Mouse (Mus musculus): ENCODE data around the gene Prlh.

Gene Prlh

DNA sequence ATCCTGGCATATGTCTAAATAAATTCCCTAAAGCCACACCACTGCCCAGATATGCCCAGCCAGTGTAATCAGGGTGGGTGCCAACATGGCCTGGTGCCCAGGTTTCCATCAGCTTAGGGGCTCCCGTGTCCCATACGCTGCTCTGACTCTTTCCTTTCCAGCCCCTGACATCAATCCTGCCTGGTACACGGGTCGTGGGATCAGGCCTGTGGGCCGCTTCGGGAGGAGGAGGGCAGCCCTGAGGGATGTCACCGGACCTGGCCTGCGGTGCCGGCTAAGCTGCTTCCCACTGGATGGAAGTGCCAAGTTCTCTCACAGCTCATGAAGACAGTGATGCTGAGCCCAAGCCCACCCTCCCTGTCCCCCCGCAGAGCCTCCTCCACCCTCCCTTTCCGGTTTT, 780 bp downstream of the Prlh start:
- DNase-seq (ENCODE audit: low read depth, low spot score) = no peak

- DNase-seq (ENCODE audit: low read depth, low spot score) = peak; percentile 90
These were observed 3.6 kb downstream of the Prlh start for GRCm38 (mm10) chr1:90956245-90957096.

DNA sequence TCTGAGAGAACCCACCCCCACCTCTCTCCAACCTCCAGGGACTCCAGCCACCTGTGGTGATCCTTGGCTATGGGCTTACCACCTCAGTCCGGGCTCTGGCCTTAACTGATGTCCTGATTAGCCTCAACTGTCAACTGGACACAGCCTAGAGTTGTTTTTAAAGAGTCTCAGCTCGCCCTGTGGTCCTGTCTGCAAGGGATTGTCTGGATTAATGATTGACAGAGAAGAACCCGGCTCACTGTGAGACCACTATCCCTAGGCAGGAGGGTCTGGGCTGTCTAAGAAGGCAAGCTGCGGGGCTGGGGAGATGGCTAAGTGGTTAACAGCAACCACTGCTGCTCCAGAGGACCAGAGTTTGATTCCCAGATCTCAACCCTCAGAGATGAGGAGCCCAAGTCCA, 9.6 kb downstream of the Prlh start:
- no peak for DNase-seq (ENCODE audit: low read depth, low spot score)

- DNase-seq (ENCODE audit: low read depth, low spot score) = no peak
These were observed 10.1 kb downstream of the Prlh start for GRCm38 (mm10) chr1:90962994-90963393.

GRCm38 (mm10) chr1:90967583-90967982, 14.7 kb downstream of the Prlh start:
- no peak for DNase-seq (ENCODE audit: low read depth, low spot score)

DNA sequence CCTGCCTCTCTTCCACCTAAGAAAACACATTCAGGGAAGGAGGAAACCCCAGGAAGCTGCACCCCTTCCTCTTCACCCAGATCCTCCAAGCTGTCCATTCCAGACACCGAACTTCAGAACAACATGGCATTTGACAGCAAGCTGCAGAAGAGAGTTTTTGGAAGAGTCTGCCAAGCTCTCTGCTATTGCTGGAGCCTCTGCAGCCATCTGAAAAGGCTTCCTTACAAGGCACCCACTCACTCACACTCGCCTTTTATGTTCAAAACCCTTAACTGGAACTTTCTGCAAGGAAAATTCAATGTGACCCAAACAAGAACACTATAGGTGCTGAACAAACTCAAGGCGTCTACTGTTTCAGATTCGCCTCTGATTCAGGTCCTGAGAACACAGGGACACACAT, 15.7 kb downstream of the Prlh start:
- DNase-seq (ENCODE audit: low read depth, low spot score) = no peak

DNA sequence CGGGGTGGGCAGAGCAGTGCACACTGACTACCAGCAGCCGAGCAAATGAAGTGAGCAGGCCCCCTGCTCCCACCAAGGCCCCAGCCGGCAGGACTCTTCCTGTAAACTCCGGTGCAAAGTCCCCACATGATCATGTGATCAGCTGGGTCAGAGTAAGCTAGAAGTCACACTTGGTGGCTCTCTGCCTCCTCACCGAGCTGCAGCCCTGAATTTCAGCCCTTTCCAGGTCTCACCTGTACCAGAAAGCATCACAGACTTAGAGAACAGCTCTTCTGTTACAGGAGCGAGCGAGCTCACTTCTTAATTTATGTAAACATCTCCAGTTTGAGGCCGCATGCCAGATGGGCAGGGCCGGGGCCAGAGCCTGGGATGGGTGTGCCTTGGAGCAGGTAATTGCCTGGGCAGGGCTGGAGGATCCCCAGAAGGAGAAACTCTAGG, 16.5 kb downstream of the Prlh start, which contains the start of gene Rab17:
TSS of gene Rab17 (minus strand) at position 315 of the 438 bp plus-strand sequence.
- DNase-seq (ENCODE audit: low read depth, low spot score) = no peak

GRCm38 (mm10) chr1:90969881-90970390, 17.0 kb downstream of the Prlh start:
- DNase-seq (ENCODE audit: low read depth, low spot score) = no peak

GRCm38 (mm10) chr1:90972911-90973573, 20.1 kb downstream of the Prlh start:
- DNase-seq (ENCODE audit: low read depth, low spot score) = peak; percentile 95

- no peak for DNase-seq (ENCODE audit: low read depth, low spot score)
These were observed 20.6 kb downstream of the Prlh start for GRCm38 (mm10) chr1:90973574-90973911.

DNA sequence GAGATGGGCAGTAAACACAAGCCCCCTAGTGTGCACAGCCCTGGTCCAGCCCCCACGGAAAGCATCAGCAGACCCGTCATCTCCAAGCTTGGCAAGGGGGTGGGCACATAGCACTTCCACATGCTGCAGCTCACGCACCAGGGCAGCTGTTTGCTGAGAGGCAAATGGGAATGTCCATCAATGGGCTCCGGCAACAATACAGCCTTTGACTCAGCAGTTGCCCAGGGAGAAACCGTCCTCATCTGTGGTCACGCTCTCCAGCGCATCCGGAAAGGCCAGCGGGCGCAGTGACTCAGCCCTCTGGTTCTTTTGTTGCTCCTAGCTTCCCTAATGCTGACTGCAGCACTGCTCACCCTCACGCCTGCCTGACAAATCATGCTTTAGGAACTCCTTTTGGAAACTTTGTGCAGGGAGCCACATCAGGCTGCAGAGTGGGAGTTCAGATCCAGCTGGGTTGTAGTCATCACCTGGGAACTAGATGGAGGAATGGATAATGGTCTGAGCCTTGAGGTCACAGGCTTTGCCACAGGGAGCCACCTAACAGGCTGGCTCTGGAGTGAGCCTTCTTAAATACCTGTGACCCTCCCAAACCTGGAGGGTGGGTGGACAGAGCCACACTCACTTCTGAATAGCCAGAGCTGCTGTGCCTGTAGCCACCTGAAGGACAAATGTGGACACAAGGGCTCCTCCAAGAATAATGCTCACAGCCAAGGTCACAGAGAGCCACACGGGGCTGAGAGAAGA, 22.2 kb downstream of the Prlh start:
- peak; percentile 83 for DNase-seq (ENCODE audit: low read depth, low spot score)

DNA sequence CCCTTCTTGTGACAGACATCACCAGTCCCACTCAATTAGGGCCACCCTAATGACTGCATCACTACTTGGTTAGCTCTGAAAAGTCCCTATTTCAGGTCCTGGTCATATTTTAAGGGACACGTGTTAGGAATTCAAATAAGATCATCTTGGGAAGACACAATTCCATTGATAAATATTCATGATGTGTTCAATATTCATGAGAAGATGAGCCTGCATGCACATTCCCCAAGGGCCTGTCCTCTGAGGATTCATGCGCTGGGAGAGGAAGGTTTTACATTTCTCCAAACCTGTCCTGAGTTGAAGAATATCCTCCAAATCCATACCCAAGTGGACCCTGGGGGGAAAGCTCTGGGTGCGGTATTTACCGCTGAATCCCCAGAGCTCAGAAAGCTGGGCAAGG, 23.1 kb downstream of the Prlh start:
- DNase-seq (ENCODE audit: low read depth, low spot score) = no peak

GRCm38 (mm10) chr1:90980638-90981330, 27.9 kb downstream of the Prlh start:
- no peak for DNase-seq (ENCODE audit: low read depth, low spot score)

DNA sequence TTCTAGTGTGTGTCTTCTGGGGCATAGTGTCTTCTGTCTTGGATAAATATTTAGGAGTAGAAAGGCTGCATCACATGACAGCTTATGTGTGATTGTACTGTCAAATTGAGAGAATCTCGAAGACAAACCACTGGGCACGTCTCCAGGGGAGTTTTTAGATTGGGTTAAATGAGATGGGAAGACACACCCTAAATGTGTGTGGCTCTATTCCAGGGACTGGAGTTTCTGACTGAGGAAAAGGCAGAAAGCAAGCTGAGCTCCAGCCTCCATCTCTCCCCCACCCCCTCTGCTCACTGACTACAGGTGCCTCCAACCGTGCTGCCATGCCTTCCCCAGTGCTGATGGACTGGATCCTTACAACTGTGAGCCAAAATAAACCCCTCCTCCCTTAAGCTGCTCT, 28.4 kb downstream of the Prlh start:
- DNase-seq (ENCODE audit: low read depth, low spot score) = no peak

DNA sequence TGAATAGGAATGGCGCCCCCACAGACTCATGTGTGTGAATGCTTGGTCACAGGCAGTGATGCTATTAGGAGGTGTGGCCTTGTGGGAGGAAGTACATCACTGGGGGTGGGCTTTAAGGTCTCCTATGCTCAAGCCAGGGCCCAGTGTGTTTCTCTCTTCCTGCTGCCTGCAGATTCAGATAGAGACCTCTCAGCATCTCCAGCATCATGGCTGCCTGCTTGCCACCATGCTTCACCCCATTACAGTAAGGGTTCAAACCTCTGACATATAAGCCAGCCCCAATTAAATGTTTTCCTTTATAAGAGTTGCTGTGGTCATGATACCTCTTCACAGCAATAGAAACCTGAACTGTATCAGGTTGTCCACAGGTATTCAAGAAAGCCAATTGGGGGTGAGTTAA, 43.0 kb downstream of the Prlh start:
- no peak for DNase-seq (ENCODE audit: low read depth, low spot score)

- no peak for DNase-seq (ENCODE audit: low read depth, low spot score)
These were observed 44.2 kb downstream of the Prlh start for GRCm38 (mm10) chr1:90997136-90997535.

- DNase-seq (ENCODE audit: low read depth, low spot score) = no peak
These were observed 44.7 kb downstream of the Prlh start for GRCm38 (mm10) chr1:90997641-90998040.

GRCm38 (mm10) chr1:90998268-90998890, 45.5 kb downstream of the Prlh start, which contains the start of gene Lrrfip1:
Lrrfip1 (plus strand) TSS chr1:90998737.
- peak; percentile 54 for DNase-seq (ENCODE audit: low read depth, low spot score)

GRCm38 (mm10) chr1:90998891-90999611, 46.1 kb downstream of the Prlh start:
- DNase-seq (ENCODE audit: low read depth, low spot score) = no peak

DNA sequence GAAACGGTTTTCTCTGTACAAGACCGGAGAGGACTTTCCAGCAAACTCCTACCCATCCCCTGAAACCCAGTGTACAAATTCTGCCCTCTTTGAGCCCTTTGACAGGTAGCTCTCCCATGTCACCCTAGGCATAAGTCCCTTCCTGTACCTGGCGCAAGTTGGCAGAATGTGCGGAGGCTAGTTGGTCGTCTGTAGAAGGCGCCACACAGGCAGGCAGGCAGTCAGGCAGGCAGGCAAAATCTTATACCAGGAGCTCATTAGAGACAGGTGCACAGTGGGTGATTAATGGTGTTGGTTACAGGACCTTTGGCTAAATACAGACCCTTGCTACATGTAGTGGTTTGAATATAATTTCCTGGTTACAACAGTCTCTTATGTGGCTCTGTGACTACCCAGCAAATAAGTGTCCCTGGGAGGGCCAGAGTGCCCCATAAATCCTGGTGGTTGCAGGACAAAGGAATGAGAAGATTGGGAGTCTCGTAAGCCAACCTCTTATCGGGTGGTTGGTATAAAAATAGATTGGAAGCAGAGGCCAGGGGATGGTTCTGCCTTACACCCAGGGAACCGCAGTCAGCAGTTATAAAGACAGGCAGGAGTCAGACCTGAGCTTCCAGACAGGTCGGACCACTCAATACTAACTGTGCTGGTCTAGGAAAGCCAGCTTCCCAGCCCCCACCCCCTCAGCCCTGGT, 47.1 kb downstream of the Prlh start:
- no peak for DNase-seq (ENCODE audit: low read depth, low spot score)

All from mesoderm, embryonic 11.5 days (tissue).